Comparison of ENCODE assay signal across 9 mouse cellular contexts in genomic region chr3:119780876-119781275, GRCm38 (mm10). TPM values are rescaled to one million over a fixed set of nuclear protein-coding genes. Genes with fewer than 3 reads are reported as not detected.
DNase-seq lines count a peak whose midpoint lies in the region; ATAC-seq and TF ChIP-seq lines count a peak whose summit lies in the region.
"Had no signal": no experiment of that assay in that cellular context is flagged by ENCODE, and none has a peak within 500 bp of the region (broad histone marks: within the 10 kb centered on the region; RNA-seq: fewer than 3 reads in every experiment).

No protein-coding gene starts in this region.

- H3K9ac ChIP-seq in heart, embryonic 13.5 days, result peak overlapping the region; percentile 71
- peak overlapping the region; percentile 33; the same call in 1 of the 2 replicates for H3K9ac ChIP-seq in hindbrain, embryonic 11.5 days (ENCODE audit: low read depth, low read length)

- intact Hi-C loops in heart, postnatal 36 days (cut with DNase I), result no loop called here

- H3K9me3 ChIP-seq in heart, embryonic 13.5 days, result no peaks in the 10 kb centered on the region
- H3K9me3 ChIP-seq in hindbrain, embryonic 11.5 days (ENCODE audit: control insufficient read depth, low read length), result no peaks in the 10 kb centered on the region

- peaks cover 40% of the 10 kb centered on the region for H3K4me1 ChIP-seq in heart, embryonic 13.5 days
- H3K4me1 ChIP-seq in bone marrow macrophage, adult 2 months (ENCODE audit: control insufficient read depth, insufficient read depth, low read length), result peaks cover 16% of the 10 kb centered on the region
- H3K4me1 ChIP-seq in hindbrain, embryonic 11.5 days (replicated peaks; ENCODE audit: control insufficient read depth, insufficient read depth, low read length), result no peaks in the 10 kb centered on the region

- ATAC-seq in heart, embryonic 13.5 days (ENCODE audit: extremely low read depth, insufficient number of reproducible peaks, low FRiP score, low TSS enrichment), result no peak
- no peak for ATAC-seq in hindbrain, embryonic 11.5 days (ENCODE audit: low FRiP score)
- ATAC-seq in granulocyte monocyte progenitor cell, adult 5-6 weeks (replicated peaks; ENCODE audit: poor library complexity, severe bottlenecking), result no peak

- H3K36me3 ChIP-seq in heart, embryonic 13.5 days, result peaks cover 18% of the 10 kb centered on the region
- no peaks in the 10 kb centered on the region for H3K36me3 ChIP-seq in hindbrain, embryonic 11.5 days (ENCODE audit: control insufficient read depth, insufficient read depth, low read length)
- H3K36me3 ChIP-seq in macrophage (ENCODE audit: inconsistent target), result no peaks in the 10 kb centered on the region

- peaks cover 62% of the 10 kb centered on the region for H3K79me2 ChIP-seq in macrophage (ENCODE audit: inconsistent target)

- H3K27ac ChIP-seq in heart, embryonic 13.5 days (replicated peaks), result no peak overlapping the region; the same call in 1 of the 2 replicates
- H3K27ac ChIP-seq in bone marrow macrophage, adult 2 months (ENCODE audit: insufficient read depth, low read depth, low read length), result peak overlapping the region; percentile 34
- no peak overlapping the region for H3K27ac ChIP-seq in hindbrain, embryonic 11.5 days (ENCODE audit: low read depth, low read length)
- 0 out of 2 replicates have a peak overlapping the region, but pooled peaks have one; percentile 14 for H3K27ac ChIP-seq in macrophage

- no peaks in the 10 kb centered on the region for H3K27me3 ChIP-seq in heart, embryonic 13.5 days (replicated peaks)
- H3K27me3 ChIP-seq in hindbrain, embryonic 11.5 days (ENCODE audit: control insufficient read depth, insufficient read depth, low read length), result no peaks in the 10 kb centered on the region

- no peak for DNase-seq in heart, postnatal 36 days
- DNase-seq in hindbrain, embryonic 11.5 days (ENCODE audit: low spot score), result peak; percentile 19
- DNase-seq in spleen, postnatal 36 days (ENCODE audit: low spot score in 2 of 2), result no peak
- no peak for DNase-seq in testis, postnatal 14 days (ENCODE audit: low spot score)
- DNase-seq: kidney, postnatal 36 days had no signal

- peak overlapping the region; percentile 95 for H3K4me3 ChIP-seq in heart, embryonic 13.5 days
- no peak overlapping the region for H3K4me3 ChIP-seq in bone marrow macrophage, adult 2 months (ENCODE audit: insufficient read depth, low read length)
- peak overlapping the region; percentile 20 for H3K4me3 ChIP-seq in hindbrain, embryonic 11.5 days (ENCODE audit: low read depth, low read length)
- H3K4me3 ChIP-seq in macrophage (ENCODE audit: inconsistent target), result no peak overlapping the region

- TF ChIP-seq POLR2A in bone marrow macrophage, adult 2 months (IDR thresholded peaks at IDR 0.05; ENCODE audit: borderline replicate concordance, low read depth, low read length), result no peak

- peak overlapping the region; percentile 88 for H3K4me2 ChIP-seq in heart, embryonic 13.5 days
- H3K4me2 ChIP-seq in hindbrain, embryonic 11.5 days (replicated peaks; ENCODE audit: low read depth, low read length), result peak overlapping the region; percentile 52

- no peak for TF ChIP-seq CTCF in bone marrow macrophage, adult 2 months (IDR thresholded peaks at IDR 0.05; ENCODE audit: low read depth, low read length)

RNA-seq across cellular contexts. Expression of gene Ptbp2, which starts 3.4 kb away (rescaled TPM):
- 49.8 and 50.8 TPM in 2 replicates for polyA plus RNA-seq in heart, embryonic 13.5 days (2015; fragmentation: Nextera tagmentation; extraction: Ambion mirVana)
- 10 to 100 TPM; 22.5 to 23.1 TPM for total RNA-seq in heart, postnatal 36 days (2021)
- polyA plus RNA-seq in bone marrow macrophage, adult 2 months (2012; ENCODE audit: insufficient read depth, insufficient read length, missing spikeins), result 36.7 and 41.8 TPM in 2 replicates
- 373 and 391 TPM in 2 replicates for polyA plus RNA-seq in hindbrain, embryonic 11.5 days (2014; fragmentation: Nextera tagmentation; extraction: Ambion mirVana)
- total RNA-seq in macrophage (2018; cell fraction: chromatin; rRNA removed), result 100 to 1,000 TPM; 100 to 230 (median 178) TPM
- 10 to 100 TPM in 7 of 26 experiments, 1 to 10 TPM in 19; 4.1 to 19.5 (median 6.9) TPM for total RNA-seq in macrophage (2018; cell fraction: cytosol; rRNA removed)
- 100 to 1,000 TPM in 17 of 26 experiments, 10 to 100 TPM in 9; 58.9 to 219 (median 121) TPM for total RNA-seq in macrophage (2018; cell fraction: nucleus; rRNA removed)
- 9.5 to 10.7 TPM (median 9.6 TPM) in 3 replicates for polyA plus RNA-seq in macrophage (2018)
- total RNA-seq in granulocyte monocyte progenitor cell, adult 5-6 weeks (2014; fragmentation: Nextera tagmentation), result 75.0 and 82.1 TPM in 2 replicates
- total RNA-seq in granulocyte monocyte progenitor cell, adult 5-6 weeks (2017), result 37.2 and 63.4 TPM in 2 replicates

Comparison
In these comparisons a context has a peak if more than half of its experiments do, and no peak if none do; other contexts are left out.
1. H3K27ac ChIP-seq: peak in bone marrow macrophage, adult 2 months (single experiment) and macrophage (single experiment); none in heart, embryonic 13.5 days (single experiment) and hindbrain, embryonic 11.5 days (single experiment).
2. H3K4me3 ChIP-seq: peak in heart, embryonic 13.5 days (single experiment) and hindbrain, embryonic 11.5 days (single experiment); none in bone marrow macrophage, adult 2 months (single experiment) and macrophage (single experiment).